Mouse (Mus musculus): ENCODE measurements around the gene Elobl. TPM values are rescaled to one million over a fixed set of nuclear protein-coding genes. Genes with fewer than 3 reads are reported as not detected.

The Elobl gene
- polyA plus RNA-seq, 1 experiment from 2014 or later = not detected

DNA sequence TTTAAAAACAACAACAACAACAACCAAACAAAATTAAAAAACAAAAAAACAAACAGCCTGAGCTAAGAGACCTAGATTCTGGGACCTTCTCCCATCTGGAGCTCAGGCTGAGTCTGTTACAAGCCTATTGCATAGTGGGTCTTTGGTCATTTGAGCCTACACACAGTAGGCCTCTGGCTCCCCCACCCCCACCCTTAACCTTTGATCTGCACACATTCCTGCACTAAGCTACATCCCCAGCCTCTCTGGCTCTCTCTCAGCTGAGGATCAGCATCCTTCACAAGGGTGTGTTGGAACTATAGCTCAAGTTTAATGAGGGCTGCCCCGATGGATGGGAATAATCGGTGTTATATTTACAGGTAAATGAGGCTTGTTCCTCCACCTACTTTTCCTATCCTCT is 28.9 kb upstream of the Elobl start:
- no peak overlapping the region for H3K9ac ChIP-seq (ENCODE audit: low read length)
- H3K27ac ChIP-seq (ENCODE audit: low read length) = no peak overlapping the region
- 80% methylated on average over 2 of the region's 2 CpGs for WGBS
- H3K4me2 ChIP-seq (ENCODE audit: low read depth, low read length) = no peak overlapping the region
- ATAC-seq (ENCODE audit: low read depth) = no peak
- no peaks in the 10 kb centered on the region for H3K36me3 ChIP-seq (ENCODE audit: control insufficient read depth, insufficient read depth, low read length)
- H3K4me1 ChIP-seq (replicated peaks; ENCODE audit: control insufficient read depth, insufficient read depth, low read length) = peaks cover 9% of the 10 kb centered on the region
- H3K4me3 ChIP-seq (ENCODE audit: low read length) = no peak overlapping the region
- H3K9me3 ChIP-seq (ENCODE audit: control insufficient read depth, low read length) = no peaks in the 10 kb centered on the region
- H3K27me3 ChIP-seq (ENCODE audit: control insufficient read depth, insufficient read depth, low read depth, low read length) = no peaks in the 10 kb centered on the region

DNA sequence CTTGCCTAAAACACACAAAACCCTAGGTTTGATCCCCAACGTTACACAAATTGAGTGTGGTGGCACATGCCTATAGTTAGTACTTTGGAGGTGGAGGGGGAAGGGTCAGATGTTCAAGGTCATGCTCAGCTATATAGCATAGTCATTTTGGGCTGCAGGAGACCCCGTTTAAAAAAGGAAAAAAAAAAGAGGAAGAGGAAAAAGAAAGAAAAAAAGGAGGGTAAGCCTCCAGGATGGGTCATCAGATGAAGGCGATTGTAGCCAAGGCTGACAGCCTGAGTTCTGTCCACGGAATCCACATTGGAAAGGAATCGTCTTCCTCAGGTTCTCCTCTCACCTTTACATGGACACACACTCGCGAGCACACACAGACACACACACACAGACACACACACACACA is 27.8 kb upstream of the Elobl start:
- Histone ChIP-seq H3K4me1 (replicated peaks; ENCODE audit: control insufficient read depth, insufficient read depth, low read length) (peaks cover 3% of the 10 kb centered on the region; the same call in 1 of the 2 replicates), H3K36me3 (ENCODE audit: control insufficient read depth, insufficient read depth, low read length) (no peaks in the 10 kb centered on the region), H3K4me3 (ENCODE audit: low read length) (no peak overlapping the region), H3K27me3 (ENCODE audit: control insufficient read depth, insufficient read depth, low read depth, low read length) (no peaks in the 10 kb centered on the region), H3K4me2 (ENCODE audit: low read depth, low read length) (no peak overlapping the region), H3K9me3 (ENCODE audit: control insufficient read depth, low read length) (no peaks in the 10 kb centered on the region), H3K27ac (ENCODE audit: low read length) (no peak overlapping the region), H3K9ac (ENCODE audit: low read length) (no peak overlapping the region)
- WGBS = 84% methylated on average over 7 of the region's 7 CpGs
- ATAC-seq (ENCODE audit: low read depth) = no peak

DNA sequence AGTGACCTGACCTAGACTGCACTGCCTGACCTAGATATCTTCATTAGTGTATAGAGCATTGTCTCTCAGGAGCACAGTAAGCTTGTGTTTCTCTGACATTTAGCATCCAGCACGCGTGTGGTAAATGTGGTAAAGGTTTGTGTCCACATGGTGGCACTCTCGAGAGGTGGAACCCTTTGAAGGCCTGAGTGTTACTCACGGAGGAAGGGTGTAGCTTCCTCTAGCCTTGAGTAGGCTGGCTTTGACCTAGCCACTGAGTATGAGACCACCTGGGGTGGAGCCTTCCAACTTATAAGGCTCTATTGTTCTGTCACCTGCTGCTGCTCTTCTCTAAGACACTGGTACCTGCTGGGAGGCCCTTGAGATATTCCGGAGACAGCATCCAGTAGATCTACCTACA is 26.9 kb upstream of the Elobl start:
- no peaks in the 10 kb centered on the region for H3K9me3 ChIP-seq (ENCODE audit: control insufficient read depth, low read length)
- H3K27ac ChIP-seq (ENCODE audit: low read length) = no peak overlapping the region
- H3K4me3 ChIP-seq (ENCODE audit: low read length) = no peak overlapping the region
- no peak overlapping the region for H3K4me2 ChIP-seq (ENCODE audit: low read depth, low read length)
- H3K36me3 ChIP-seq (ENCODE audit: control insufficient read depth, insufficient read depth, low read length) = no peaks in the 10 kb centered on the region
- H3K27me3 ChIP-seq (ENCODE audit: control insufficient read depth, insufficient read depth, low read depth, low read length) = no peaks in the 10 kb centered on the region
- no peaks in the 10 kb centered on the region; the same call in 1 of the 2 replicates for H3K4me1 ChIP-seq (replicated peaks; ENCODE audit: control insufficient read depth, insufficient read depth, low read length)
- H3K9ac ChIP-seq (ENCODE audit: low read length) = no peak overlapping the region
- ATAC-seq (ENCODE audit: low read depth) = peak; percentile 54
- WGBS = 12% methylated on average over 5 of the region's 5 CpGs

DNA sequence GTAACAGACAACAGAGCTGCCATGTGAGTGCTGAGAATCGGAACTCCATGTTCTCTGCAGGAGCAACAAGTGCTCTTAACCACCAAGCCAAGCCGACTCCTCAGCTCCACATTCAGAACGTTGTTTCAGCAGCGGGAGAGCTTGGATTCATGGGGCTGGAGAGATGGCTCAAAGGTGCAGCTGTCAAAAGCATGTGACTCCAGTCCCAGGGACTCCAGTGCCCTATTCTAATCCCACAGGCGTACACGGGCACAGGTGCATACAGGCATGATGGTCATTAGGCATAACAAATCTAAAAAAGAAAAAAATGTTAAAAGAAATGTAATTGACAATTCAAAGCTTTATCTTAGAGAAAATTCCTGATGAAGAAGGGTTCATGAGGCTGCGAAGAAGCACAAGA is 26.5 kb upstream of the Elobl start:
- Histone ChIP-seq H3K4me1 (replicated peaks; ENCODE audit: control insufficient read depth, insufficient read depth, low read length) (no peaks in the 10 kb centered on the region; the same call in 1 of the 2 replicates), H3K36me3 (ENCODE audit: control insufficient read depth, insufficient read depth, low read length) (no peaks in the 10 kb centered on the region), H3K27ac (ENCODE audit: low read length) (no peak overlapping the region), H3K4me3 (ENCODE audit: low read length) (no peak overlapping the region), H3K27me3 (ENCODE audit: control insufficient read depth, insufficient read depth, low read depth, low read length) (no peaks in the 10 kb centered on the region), H3K9ac (ENCODE audit: low read length) (no peak overlapping the region), H3K4me2 (ENCODE audit: low read depth, low read length) (no peak overlapping the region), H3K9me3 (ENCODE audit: control insufficient read depth, low read length) (no peaks in the 10 kb centered on the region)
- WGBS = 46% methylated on average over 7 of the region's 7 CpGs
- no peak for ATAC-seq (ENCODE audit: low read depth)

DNA sequence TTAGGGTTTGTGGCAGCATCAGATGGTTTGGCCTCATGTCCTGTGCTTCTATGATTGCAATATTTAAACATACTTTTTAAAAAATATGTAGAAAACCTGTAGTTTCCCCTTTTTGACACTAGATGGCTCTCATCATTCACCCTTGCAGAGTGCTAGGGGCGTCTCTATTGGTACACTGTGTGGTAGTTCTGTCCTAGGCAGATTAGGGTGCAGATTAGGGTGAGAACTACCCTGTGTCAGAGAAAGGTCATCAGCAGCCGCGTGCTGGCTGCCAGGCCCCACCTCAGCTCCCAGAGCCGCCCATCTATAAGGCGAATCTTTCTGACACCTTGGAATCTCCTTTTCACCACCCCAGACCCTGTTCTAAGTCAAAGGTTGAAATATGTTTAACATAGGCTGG is 22.8 kb upstream of the Elobl start:
- 48% methylated on average over 5 of the region's 5 CpGs for WGBS
- H3K9me3 ChIP-seq (ENCODE audit: control insufficient read depth, low read length) = no peaks in the 10 kb centered on the region
- ATAC-seq (ENCODE audit: low read depth) = 0 out of 2 replicates have a peak, but pooled peaks have one; percentile 43
- no peak overlapping the region for H3K27ac ChIP-seq (ENCODE audit: low read length)
- H3K27me3 ChIP-seq (ENCODE audit: control insufficient read depth, insufficient read depth, low read depth, low read length) = no peaks in the 10 kb centered on the region
- no peaks in the 10 kb centered on the region for H3K4me1 ChIP-seq (replicated peaks; ENCODE audit: control insufficient read depth, insufficient read depth, low read length)
- H3K36me3 ChIP-seq (ENCODE audit: control insufficient read depth, insufficient read depth, low read length) = peaks cover 7% of the 10 kb centered on the region; the same call in 1 of the 2 replicates
- no peak overlapping the region for H3K4me3 ChIP-seq (ENCODE audit: low read length)
- H3K9ac ChIP-seq (ENCODE audit: low read length) = no peak overlapping the region
- H3K4me2 ChIP-seq (ENCODE audit: low read depth, low read length) = no peak overlapping the region

DNA sequence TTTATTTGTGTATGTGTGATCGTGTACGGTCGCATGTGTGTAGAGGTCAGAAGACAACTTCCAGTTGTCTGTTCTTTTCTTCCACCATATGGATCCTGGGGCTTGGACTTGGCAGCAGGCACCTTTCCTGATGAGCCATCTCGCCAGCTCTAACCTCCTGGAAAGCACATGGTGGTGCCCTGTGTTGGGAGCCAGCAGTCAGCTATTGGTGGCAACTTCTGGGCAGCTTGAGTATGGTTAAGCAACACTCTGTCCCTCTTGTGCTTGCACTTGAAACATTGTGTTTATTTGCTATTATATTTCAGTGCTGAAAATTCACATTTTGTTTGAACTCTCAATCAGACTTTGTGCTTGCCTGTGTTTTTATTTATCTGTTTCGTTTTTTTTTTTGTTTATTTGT is 22.2 kb upstream of the Elobl start:
- Histone ChIP-seq H3K4me1 (replicated peaks; ENCODE audit: control insufficient read depth, insufficient read depth, low read length) (no peaks in the 10 kb centered on the region), H3K9ac (ENCODE audit: low read length) (no peak overlapping the region), H3K4me2 (ENCODE audit: low read depth, low read length) (no peak overlapping the region), H3K4me3 (ENCODE audit: low read length) (no peak overlapping the region), H3K36me3 (ENCODE audit: control insufficient read depth, insufficient read depth, low read length) (peaks cover 7% of the 10 kb centered on the region; the same call in 1 of the 2 replicates), H3K27me3 (ENCODE audit: control insufficient read depth, insufficient read depth, low read depth, low read length) (no peaks in the 10 kb centered on the region), H3K9me3 (ENCODE audit: control insufficient read depth, low read length) (no peaks in the 10 kb centered on the region), H3K27ac (ENCODE audit: low read length) (no peak overlapping the region)
- no peak for ATAC-seq (ENCODE audit: low read depth)
- 73% methylated on average over 5 of the region's 5 CpGs for WGBS

DNA sequence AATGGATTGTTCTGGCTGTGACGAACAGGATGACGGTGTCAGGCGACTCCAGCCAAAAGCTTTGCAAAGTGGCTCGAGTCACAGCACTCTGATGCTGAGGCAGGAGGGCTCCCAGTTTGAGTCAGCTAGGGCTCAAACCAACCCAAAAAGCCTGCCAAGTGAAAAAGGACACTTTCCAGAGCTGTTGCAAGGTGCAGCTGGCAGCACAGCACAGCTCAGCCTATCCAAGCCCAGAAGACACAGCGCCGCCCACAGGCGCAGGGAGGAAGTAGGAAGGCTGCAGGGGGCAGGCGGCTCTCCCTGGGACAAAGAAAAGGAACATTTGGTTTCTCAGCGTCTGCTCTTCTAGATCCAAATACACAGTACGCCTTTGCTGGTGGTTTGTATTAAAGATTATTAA is 19.9 kb upstream of the Elobl start:
- H3K27me3 ChIP-seq (ENCODE audit: control insufficient read depth, insufficient read depth, low read depth, low read length) = no peaks in the 10 kb centered on the region
- no peaks in the 10 kb centered on the region for H3K4me1 ChIP-seq (replicated peaks; ENCODE audit: control insufficient read depth, insufficient read depth, low read length)
- H3K36me3 ChIP-seq (ENCODE audit: control insufficient read depth, insufficient read depth, low read length) = peaks cover 15% of the 10 kb centered on the region
- WGBS = 79% methylated on average over 10 of the region's 10 CpGs
- no peak for ATAC-seq (ENCODE audit: low read depth)
- H3K4me2 ChIP-seq (ENCODE audit: low read depth, low read length) = no peak overlapping the region
- no peak overlapping the region for H3K4me3 ChIP-seq (ENCODE audit: low read length)
- no peaks in the 10 kb centered on the region for H3K9me3 ChIP-seq (ENCODE audit: control insufficient read depth, low read length)
- H3K27ac ChIP-seq (ENCODE audit: low read length) = no peak overlapping the region
- no peak overlapping the region for H3K9ac ChIP-seq (ENCODE audit: low read length)

DNA sequence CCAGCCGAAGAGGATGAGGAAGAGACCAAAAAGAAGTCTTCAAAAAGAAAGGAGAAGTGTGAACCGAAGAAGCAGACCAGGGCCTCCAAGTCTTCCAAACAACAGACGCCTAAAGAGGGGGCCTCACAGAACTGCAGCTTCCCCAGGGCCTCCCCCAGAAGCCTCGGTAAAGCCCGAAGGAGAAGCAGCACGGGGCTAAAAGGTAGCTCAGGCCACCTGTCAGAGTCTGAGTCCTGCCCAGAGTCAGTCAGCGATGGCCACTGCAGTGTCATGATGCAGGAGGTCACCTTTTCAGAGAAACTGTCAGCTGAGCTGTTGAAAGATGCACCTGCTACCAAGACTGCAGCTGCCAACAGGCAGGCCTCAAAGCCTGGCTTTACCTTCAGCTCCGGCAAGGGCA is 14.6 kb upstream of the Elobl start:
- Histone ChIP-seq H3K27ac (ENCODE audit: low read length) (no peak overlapping the region), H3K4me3 (ENCODE audit: low read length) (no peak overlapping the region), H3K4me2 (ENCODE audit: low read depth, low read length) (no peak overlapping the region), H3K27me3 (ENCODE audit: control insufficient read depth, insufficient read depth, low read depth, low read length) (no peaks in the 10 kb centered on the region), H3K4me1 (replicated peaks; ENCODE audit: control insufficient read depth, insufficient read depth, low read length) (no peaks in the 10 kb centered on the region), H3K36me3 (ENCODE audit: control insufficient read depth, insufficient read depth, low read length) (peaks cover 12% of the 10 kb centered on the region), H3K9ac (ENCODE audit: low read length) (no peak overlapping the region), H3K9me3 (ENCODE audit: control insufficient read depth, low read length) (no peaks in the 10 kb centered on the region)
- 83% methylated on average over 8 of the region's 8 CpGs for WGBS
- ATAC-seq (ENCODE audit: low read depth) = no peak

DNA sequence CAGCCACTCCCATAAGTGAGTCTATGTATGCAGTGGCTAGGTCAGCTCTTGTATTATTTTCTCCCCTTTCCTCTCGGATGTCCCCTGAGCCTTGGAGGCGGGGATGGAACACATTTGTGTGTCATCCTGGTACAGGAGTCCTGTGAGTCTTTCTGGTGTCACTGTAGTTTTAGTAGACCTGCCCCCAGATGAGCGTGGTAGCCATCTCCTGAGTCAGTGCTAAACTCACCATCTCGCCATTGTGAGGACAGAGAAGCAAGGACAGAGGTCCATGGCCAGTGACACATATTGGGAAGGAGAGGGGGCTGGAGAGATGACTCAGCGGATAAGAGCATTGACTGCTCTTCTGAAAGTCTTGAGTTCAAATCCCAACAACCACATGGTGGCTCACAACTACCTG is 10.5 kb upstream of the Elobl start:
- peaks cover 5% of the 10 kb centered on the region for H3K4me1 ChIP-seq (replicated peaks; ENCODE audit: control insufficient read depth, insufficient read depth, low read length)
- no peak overlapping the region for H3K27ac ChIP-seq (ENCODE audit: low read length)
- H3K4me3 ChIP-seq (ENCODE audit: low read length) = no peak overlapping the region
- peaks cover 2% of the 10 kb centered on the region; the same call in 1 of the 2 replicates for H3K36me3 ChIP-seq (ENCODE audit: control insufficient read depth, insufficient read depth, low read length)
- no peaks in the 10 kb centered on the region for H3K27me3 ChIP-seq (ENCODE audit: control insufficient read depth, insufficient read depth, low read depth, low read length)
- no peak overlapping the region for H3K4me2 ChIP-seq (ENCODE audit: low read depth, low read length)
- ATAC-seq (ENCODE audit: low read depth) = no peak
- no peak overlapping the region for H3K9ac ChIP-seq (ENCODE audit: low read length)
- H3K9me3 ChIP-seq (ENCODE audit: control insufficient read depth, low read length) = no peaks in the 10 kb centered on the region
- WGBS = 90% methylated on average over 5 of the region's 5 CpGs

DNA sequence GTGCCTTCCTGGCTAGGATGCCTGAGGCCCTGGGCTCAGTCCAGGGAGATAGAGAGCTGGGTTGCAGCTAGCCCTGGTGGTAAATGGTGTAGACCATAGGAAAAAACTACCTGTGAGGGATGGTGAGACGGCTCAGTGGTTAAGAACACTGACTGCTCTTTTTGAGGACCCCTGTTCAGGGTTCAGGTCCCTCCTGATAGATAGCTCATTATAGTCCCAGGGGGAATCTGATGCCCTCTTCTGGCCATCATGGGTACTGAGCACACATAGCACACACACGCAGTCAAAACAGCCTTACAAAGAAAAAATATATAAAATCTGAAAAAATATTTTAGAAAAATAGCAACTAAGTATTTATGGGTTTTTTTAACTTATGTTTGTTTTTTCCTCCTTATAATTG is 9.6 kb upstream of the Elobl start:
- H3K9me3 ChIP-seq (ENCODE audit: control insufficient read depth, low read length) = no peaks in the 10 kb centered on the region
- H3K4me2 ChIP-seq (ENCODE audit: low read depth, low read length) = no peak overlapping the region
- no peak overlapping the region for H3K4me3 ChIP-seq (ENCODE audit: low read length)
- H3K27me3 ChIP-seq (ENCODE audit: control insufficient read depth, insufficient read depth, low read depth, low read length) = no peaks in the 10 kb centered on the region
- H3K36me3 ChIP-seq (ENCODE audit: control insufficient read depth, insufficient read depth, low read length) = no peaks in the 10 kb centered on the region
- no peak overlapping the region for H3K9ac ChIP-seq (ENCODE audit: low read length)
- no peak for ATAC-seq (ENCODE audit: low read depth)
- H3K4me1 ChIP-seq (replicated peaks; ENCODE audit: control insufficient read depth, insufficient read depth, low read length) = peaks cover 5% of the 10 kb centered on the region
- 98% methylated on average over 2 of the region's 2 CpGs for WGBS
- H3K27ac ChIP-seq (ENCODE audit: low read length) = no peak overlapping the region
